Mouse (Mus musculus): ENCODE results near the gene Trp53i13. TPM values are rescaled to one million over a fixed set of nuclear protein-coding genes. Genes with fewer than 3 reads are reported as not detected.
A peak's percentile ranks its signal among the peaks of the same experiment; 100 is the strongest.
"Not testable (repeated sequence)": the region's sequence is repeated elsewhere in the genome, so short reads cannot be mapped to it uniquely, and the experiment has no call there.

Gene Trp53i13
- 49.1 and 53.2 TPM in 2 replicates for polyA plus RNA-seq (2016; fragmentation: Nextera tagmentation; extraction: Ambion mirVana)

- H3K4me1 ChIP-seq (replicated peaks), result peaks cover 34% of the 10 kb centered on the region
- H3K4me3 ChIP-seq (replicated peaks), result peak within 1 kb of the TSS; percentile 56
- WGBS, result 7% methylated on average over 39 of the region's 39 CpGs
- peak within 1 kb of the TSS; percentile 54; the same call in 1 of the 2 replicates for H3K9ac ChIP-seq (replicated peaks)
- no peak within 1 kb of the TSS for H3K27ac ChIP-seq
- H3K27me3 ChIP-seq, result peaks cover 53% of the 10 kb centered on the region
- no peaks in the 10 kb centered on the region for H3K36me3 ChIP-seq
- ATAC-seq (ENCODE audit: insufficient number of reproducible peaks, insufficient read depth, low FRiP score, low TSS enrichment, low read depth), result no peak
- H3K9me3 ChIP-seq, result no peaks in the 10 kb centered on the region
- H3K4me2 ChIP-seq, result peak within 1 kb of the TSS; percentile 95
These were observed at the start of gene Trp53i13 for GRCm38 (mm10) chr11:77515637-77516552. TSS of gene Trp53i13 (minus strand) at chr11:77515980.

DNA sequence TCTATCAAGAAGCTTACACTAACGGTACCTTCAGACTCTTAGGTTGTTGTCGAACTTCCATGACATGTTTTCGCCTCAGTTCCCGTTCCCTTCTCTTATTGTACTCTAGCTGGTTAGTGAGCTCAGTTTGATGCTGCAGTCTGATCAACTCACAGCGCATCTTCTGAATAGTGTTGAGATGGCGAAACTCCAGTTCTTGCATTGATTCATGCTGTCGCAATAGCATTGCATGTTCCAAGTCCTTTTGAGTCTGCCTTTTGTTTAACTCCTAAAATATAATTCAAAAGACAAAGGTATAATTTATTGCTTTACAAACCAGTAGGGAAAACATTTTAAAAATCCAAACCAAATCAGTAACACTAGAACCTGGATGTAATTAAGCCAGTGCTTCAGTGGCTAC, 29.5 kb upstream of the Trp53i13 start:
- ATAC-seq (ENCODE audit: insufficient number of reproducible peaks, insufficient read depth, low FRiP score, low TSS enrichment, low read depth), result no peak
- WGBS, result 92% methylated on average over 7 of the region's 7 CpGs
- H3K4me1 ChIP-seq (replicated peaks), result no peaks in the 10 kb centered on the region
- H3K36me3 ChIP-seq, result peaks cover 91% of the 10 kb centered on the region
- H3K27ac ChIP-seq, result no peak overlapping the region
- H3K27me3 ChIP-seq, result no peaks in the 10 kb centered on the region
- H3K9ac ChIP-seq (replicated peaks), result no peak overlapping the region
- no peaks in the 10 kb centered on the region for H3K9me3 ChIP-seq
- no peak overlapping the region for H3K4me3 ChIP-seq (replicated peaks)
- H3K4me2 ChIP-seq, result no peak overlapping the region

DNA sequence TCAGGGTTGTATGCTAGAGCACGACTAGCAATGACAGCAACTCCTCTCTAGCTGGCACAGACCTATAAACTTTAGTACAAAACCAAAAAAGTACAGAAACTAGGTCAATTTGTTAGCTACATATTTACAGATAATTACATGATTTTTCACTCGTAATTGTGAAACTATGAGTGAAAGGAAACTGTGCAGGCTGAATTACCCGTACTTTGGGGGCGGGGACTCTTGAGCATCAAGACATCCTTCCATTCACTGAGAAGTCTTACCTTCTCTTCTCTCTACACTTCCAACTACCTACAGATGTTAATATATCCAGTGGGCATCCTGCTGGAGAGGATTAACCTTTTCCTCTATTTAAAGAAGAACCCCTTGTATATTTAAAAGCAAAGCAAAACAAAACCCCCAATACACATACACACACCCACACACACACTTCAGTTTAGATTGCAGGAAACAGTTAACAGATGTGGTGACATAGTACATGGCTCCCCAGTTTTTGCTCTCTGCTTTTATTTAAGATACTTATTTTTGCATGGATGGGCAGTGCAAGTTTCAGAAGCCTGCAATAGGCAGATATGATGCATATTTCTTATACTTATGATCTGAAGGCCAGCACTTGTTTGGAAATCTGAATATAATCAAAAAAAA, 16.5 kb upstream of the Trp53i13 start:
- WGBS, result 90% methylated on average over 4 of the region's 4 CpGs
- Histone ChIP-seq H3K4me3 (replicated peaks) (no peak overlapping the region), H3K27ac (no peak overlapping the region), H3K9ac (replicated peaks) (no peak overlapping the region), H3K4me2 (no peak overlapping the region), H3K27me3 (no peaks in the 10 kb centered on the region), H3K9me3 (no peaks in the 10 kb centered on the region), H3K4me1 (replicated peaks) (no peaks in the 10 kb centered on the region), H3K36me3 (peaks cover 26% of the 10 kb centered on the region)
- no peak for ATAC-seq (ENCODE audit: insufficient number of reproducible peaks, insufficient read depth, low FRiP score, low TSS enrichment, low read depth)

GRCm38 (mm10) chr11:77530862-77531261, 15.1 kb upstream of the Trp53i13 start:
- Histone ChIP-seq H3K4me3 (replicated peaks) (no peak overlapping the region), H3K9me3 (no peaks in the 10 kb centered on the region), H3K4me1 (replicated peaks) (no peaks in the 10 kb centered on the region), H3K4me2 (no peak overlapping the region), H3K36me3 (peaks cover 17% of the 10 kb centered on the region), H3K27ac (no peak overlapping the region), H3K9ac (replicated peaks) (no peak overlapping the region), H3K27me3 (no peaks in the 10 kb centered on the region)
- WGBS, result 93% methylated on average over 2 of the region's 2 CpGs
- no peak for ATAC-seq (ENCODE audit: insufficient number of reproducible peaks, insufficient read depth, low FRiP score, low TSS enrichment, low read depth)

DNA sequence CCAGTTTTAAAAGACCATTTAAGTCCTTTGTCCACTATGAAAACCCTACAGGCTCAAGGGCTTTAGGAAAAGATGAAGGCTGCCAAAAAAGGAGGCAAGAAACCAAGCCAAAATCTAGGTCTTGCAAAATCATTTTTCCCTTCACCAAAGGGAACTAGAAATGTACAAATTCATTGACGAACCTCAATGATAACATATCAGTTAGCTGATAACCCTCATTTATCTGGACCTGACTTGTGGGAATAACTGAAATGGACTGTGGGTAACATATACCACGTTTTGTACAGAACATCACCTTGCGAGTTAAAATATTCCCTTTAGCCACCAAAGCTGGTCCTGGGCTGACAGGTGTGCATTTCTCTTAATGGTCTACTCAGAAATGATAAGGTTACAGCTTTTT, 13.9 kb upstream of the Trp53i13 start:
- 92% methylated on average over 3 of the region's 3 CpGs for WGBS
- no peaks in the 10 kb centered on the region for H3K27me3 ChIP-seq

DNA sequence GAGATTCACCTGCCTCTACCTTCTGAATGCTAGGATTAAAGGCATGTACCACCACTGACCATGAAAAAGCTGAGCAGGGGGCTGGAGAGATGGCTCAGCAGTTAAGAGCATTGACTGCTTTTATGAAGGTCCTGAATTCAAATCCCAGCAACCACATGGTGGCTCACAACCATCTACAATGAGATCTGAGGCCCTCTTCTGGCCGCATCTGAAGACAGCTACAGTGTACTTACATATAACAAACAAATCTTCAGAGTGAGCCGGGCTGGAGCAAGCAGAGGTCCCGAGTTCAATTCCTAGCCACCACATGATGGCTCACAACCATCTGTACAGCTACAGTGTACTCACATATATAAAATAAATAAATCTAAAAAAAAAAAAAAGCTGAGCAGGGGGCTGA, 12.6 kb upstream of the Trp53i13 start:
- H3K9me3 ChIP-seq; ATAC-seq (ENCODE audit: insufficient number of reproducible peaks, insufficient read depth, low FRiP score, low TSS enrichment, low read depth); H3K4me3 ChIP-seq (replicated peaks); H3K4me2 ChIP-seq; H3K9ac ChIP-seq (replicated peaks); H3K36me3 ChIP-seq; H3K27me3 ChIP-seq; H3K27ac ChIP-seq; H3K4me1 ChIP-seq (replicated peaks): not testable (repeated sequence)
- WGBS, result 77% methylated on average over 3 of the region's 3 CpGs

More for the DNA sequence above, 13.9 kb upstream of the Trp53i13 start:
- Histone ChIP-seq H3K4me3 (replicated peaks) (no peak overlapping the region), H3K27ac (no peak overlapping the region), H3K36me3 (peaks cover 11% of the 10 kb centered on the region), H3K9me3 (no peaks in the 10 kb centered on the region), H3K9ac (replicated peaks) (no peak overlapping the region), H3K4me2 (no peak overlapping the region), H3K4me1 (replicated peaks) (no peaks in the 10 kb centered on the region)
- ATAC-seq (ENCODE audit: insufficient number of reproducible peaks, insufficient read depth, low FRiP score, low TSS enrichment, low read depth), result no peak

GRCm38 (mm10) chr11:77525804-77526486, 10.2 kb upstream of the Trp53i13 start:
- no peaks in the 10 kb centered on the region for H3K4me1 ChIP-seq (replicated peaks)
- H3K9ac ChIP-seq (replicated peaks), result no peak overlapping the region
- no peaks in the 10 kb centered on the region for H3K27me3 ChIP-seq
- no peak overlapping the region for H3K4me3 ChIP-seq (replicated peaks)
- no peaks in the 10 kb centered on the region for H3K36me3 ChIP-seq
- no peak overlapping the region for H3K4me2 ChIP-seq
- 84% methylated on average over 3 of the region's 3 CpGs for WGBS
- H3K9me3 ChIP-seq, result no peaks in the 10 kb centered on the region
- H3K27ac ChIP-seq, result no peak overlapping the region
- no peak for ATAC-seq (ENCODE audit: insufficient number of reproducible peaks, insufficient read depth, low FRiP score, low TSS enrichment, low read depth)

- WGBS, result 62% methylated on average over 5 of the region's 5 CpGs
- no peak overlapping the region for H3K4me2 ChIP-seq
- no peak overlapping the region for H3K4me3 ChIP-seq (replicated peaks)
- H3K27ac ChIP-seq, result no peak overlapping the region
- peaks cover 30% of the 10 kb centered on the region for H3K27me3 ChIP-seq
- H3K36me3 ChIP-seq, result no peaks in the 10 kb centered on the region
- no peak for ATAC-seq (ENCODE audit: insufficient number of reproducible peaks, insufficient read depth, low FRiP score, low TSS enrichment, low read depth)
- no peak overlapping the region for H3K9ac ChIP-seq (replicated peaks)
- no peaks in the 10 kb centered on the region for H3K9me3 ChIP-seq
- H3K4me1 ChIP-seq (replicated peaks), result peaks cover 6% of the 10 kb centered on the region
These were observed 5.1 kb upstream of the Trp53i13 start for GRCm38 (mm10) chr11:77520601-77521529.

DNA sequence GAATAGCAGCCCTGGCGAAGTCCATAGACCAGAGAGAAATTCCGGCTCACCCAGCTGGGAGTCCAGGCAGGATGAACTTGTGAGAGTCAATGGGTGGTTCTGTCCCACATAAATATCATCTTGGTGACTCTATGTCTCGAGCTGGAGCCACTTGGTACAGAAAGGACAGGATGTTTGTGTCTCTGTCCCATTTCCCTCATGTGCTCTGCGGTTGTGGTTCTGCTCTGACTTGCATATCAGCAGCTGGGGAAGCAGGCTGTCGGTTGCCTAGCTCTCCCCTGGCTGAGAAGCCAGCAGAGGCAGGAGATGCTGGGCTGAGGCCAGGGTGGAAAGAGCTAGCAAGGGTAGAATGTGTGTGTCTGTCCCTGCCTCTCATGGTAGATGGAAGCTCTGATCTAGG, 3.3 kb upstream of the Trp53i13 start, which contains the start of gene Gm10392:
Gene Gm10392, minus strand, starts transcription at position 156 of the 400 bp plus-strand sequence.
- Histone ChIP-seq H3K36me3 (no peaks in the 10 kb centered on the region), H3K4me2 (no peak within 1 kb of the TSS), H3K9me3 (no peaks in the 10 kb centered on the region), H3K27ac (no peak within 1 kb of the TSS), H3K9ac (replicated peaks) (no peak within 1 kb of the TSS), H3K4me3 (replicated peaks) (no peak within 1 kb of the TSS), H3K4me1 (replicated peaks) (peaks cover 22% of the 10 kb centered on the region), H3K27me3 (peaks cover 48% of the 10 kb centered on the region)
- no peak for ATAC-seq (ENCODE audit: insufficient number of reproducible peaks, insufficient read depth, low FRiP score, low TSS enrichment, low read depth)
- WGBS, result 72% methylated on average over 5 of the region's 5 CpGs

GRCm38 (mm10) chr11:77518051-77518798, 2.4 kb upstream of the Trp53i13 start:
- 77% methylated on average over 26 of the region's 27 CpGs for WGBS
- Histone ChIP-seq H3K36me3 (no peaks in the 10 kb centered on the region), H3K4me2 (no peak overlapping the region), H3K9me3 (no peaks in the 10 kb centered on the region), H3K27me3 (peaks cover 53% of the 10 kb centered on the region), H3K4me3 (replicated peaks) (no peak overlapping the region), H3K27ac (no peak overlapping the region), H3K9ac (replicated peaks) (no peak overlapping the region), H3K4me1 (replicated peaks) (peaks cover 27% of the 10 kb centered on the region)
- ATAC-seq (ENCODE audit: insufficient number of reproducible peaks, insufficient read depth, low FRiP score, low TSS enrichment, low read depth), result no peak
